Mouse (Mus musculus) bone marrow, adult 2 months (tissue): ENCODE measurements around the gene Fam180a. TPM values are rescaled to one million over a fixed set of nuclear protein-coding genes. Genes with fewer than 3 reads are reported as not detected.

Source experiments
- H3K27ac ChIP-seq: fragments of 200-500 bp; 2 replicates; pipeline ENCODE4 v1.5.1; 2012; ENCODE audit warnings: low read depth, mild to moderate bottlenecking, control low read depth, inconsistent platforms, low read length; ENCODE audit not compliant: control insufficient read depth, poor library complexity, insufficient read depth
- H3K4me1 ChIP-seq: fragments of 200-500 bp; 2 replicates; pipeline ENCODE4 v1.6.1; 2011; ENCODE audit warnings: low read length; ENCODE audit not compliant: control insufficient read depth, insufficient read depth
- H3K4me3 ChIP-seq: fragments of 200-500 bp; replicated peaks from 2 replicates; pipeline ENCODE3; 2011; ENCODE audit warnings: mild to moderate bottlenecking, low read depth, low read length, control low read depth; ENCODE audit not compliant: control insufficient read depth
- CTCF ChIP-seq: fragments of 200-500 bp; IDR thresholded peaks from 2 replicates; pipeline ENCODE4 v1.5.1; 2011; ENCODE audit warnings: low read length, control low read depth; ENCODE audit not compliant: control insufficient read depth, insufficient read depth
- POLR2A ChIP-seq: fragments of 200-500 bp; IDR thresholded peaks from 2 replicates; pipeline ENCODE4 v1.6.1; 2011; ENCODE audit warnings: low read depth, mild to moderate bottlenecking, control low read depth, low read length, borderline replicate concordance; ENCODE audit not compliant: control insufficient read depth
- WGBS: fragments of 180-500 bp; shearing (Covaris S2); methylation state at CpG from one replicate; pipeline ENCODE4 v1.1.7; 2018; 5-methylcytosine and 5-hydroxymethylcytosine counted together
- polyA plus RNA-seq: library from polyadenylated mRNA; stranded (reverse); fragments of >200 nt; gene quantifications from 2 replicates; pipeline ENCODE4 v1.2.4, GENCODE M21; 2011; ENCODE audit warnings: low replicate concordance; ENCODE audit not compliant: missing spikeins, insufficient read depth, insufficient read length

Fam180a gene
- polyA plus RNA-seq, 1 experiment = 0.95 TPM

- no peak overlapping the region for H3K4me3 ChIP-seq
- H3K27ac ChIP-seq = no peak overlapping the region
- TF ChIP-seq CTCF (no peak), POLR2A (no peak)
- no peaks in the 10 kb centered on the region; the same call in 1 of the 2 replicates for H3K4me1 ChIP-seq
- WGBS = 76% methylated on average over 9 of the region's 9 CpGs
Observed at GRCm38 (mm10) chr6:35324306-35324705, 1.6 kb downstream of the Fam180a start.

GRCm38 (mm10) chr6:35323046-35323445 lies 2.9 kb downstream of the Fam180a start:
- Histone ChIP-seq H3K4me1 (no peaks in the 10 kb centered on the region; the same call in 1 of the 2 replicates), H3K4me3 (no peak overlapping the region), H3K27ac (no peak overlapping the region)
- TF ChIP-seq POLR2A = no peak
- no peak for TF ChIP-seq CTCF
- 44% methylated on average over 1 of the region's 1 CpGs for WGBS

- H3K4me1 ChIP-seq = no peaks in the 10 kb centered on the region
- 61% methylated on average over 4 of the region's 4 CpGs for WGBS
- TF ChIP-seq POLR2A (no peak), CTCF (no peak)
- no peak overlapping the region for H3K27ac ChIP-seq
- no peak overlapping the region for H3K4me3 ChIP-seq
Observed at GRCm38 (mm10) chr6:35321105-35321504, 4.8 kb downstream of the Fam180a start.

- 63% methylated on average over 6 of the region's 6 CpGs for WGBS
- H3K4me3 ChIP-seq = no peak overlapping the region
- H3K4me1 ChIP-seq = no peaks in the 10 kb centered on the region
- no peak for TF ChIP-seq CTCF
- TF ChIP-seq POLR2A = no peak
- H3K27ac ChIP-seq = no peak overlapping the region
Observed at GRCm38 (mm10) chr6:35319850-35320249, 6.1 kb downstream of the Fam180a start.

GRCm38 (mm10) chr6:35313520-35313919 lies 12.4 kb downstream of the Fam180a start:
- no peak overlapping the region for H3K27ac ChIP-seq
- WGBS = 86% methylated on average over 8 of the region's 8 CpGs
- no peaks in the 10 kb centered on the region for H3K4me1 ChIP-seq
- H3K4me3 ChIP-seq = no peak overlapping the region
- TF ChIP-seq CTCF (no peak), POLR2A (no peak)

GRCm38 (mm10) chr6:35309406-35309805 lies 16.5 kb downstream of the Fam180a start:
- Histone ChIP-seq H3K4me3 (no peak overlapping the region), H3K4me1 (no peaks in the 10 kb centered on the region), H3K27ac (no peak overlapping the region)
- TF ChIP-seq POLR2A = no peak
- TF ChIP-seq CTCF = no peak
- WGBS = 80% methylated on average over 7 of the region's 7 CpGs

GRCm38 (mm10) chr6:35308037-35308436 lies 17.9 kb downstream of the Fam180a start, which contains the start of gene Slc13a4:
Gene Slc13a4 (minus strand): TSS chr6:35308131.
- Histone ChIP-seq H3K4me3 (no peak within 1 kb of the TSS), H3K27ac (no peak within 1 kb of the TSS), H3K4me1 (no peaks in the 10 kb centered on the region)
- TF ChIP-seq CTCF (no peak), POLR2A (no peak)
- WGBS = 63% methylated on average over 7 of the region's 7 CpGs

- 79% methylated on average over 13 of the region's 13 CpGs for WGBS
- no peak overlapping the region for H3K27ac ChIP-seq
- no peak overlapping the region for H3K4me3 ChIP-seq
- no peak for TF ChIP-seq POLR2A
- TF ChIP-seq CTCF = no peak
- H3K4me1 ChIP-seq = no peaks in the 10 kb centered on the region
Observed at GRCm38 (mm10) chr6:35307136-35307535, 18.8 kb downstream of the Fam180a start.

- TF ChIP-seq POLR2A (no peak), CTCF (no peak)
- Histone ChIP-seq H3K4me3 (no peak overlapping the region), H3K4me1 (no peaks in the 10 kb centered on the region), H3K27ac (no peak overlapping the region)
- WGBS = 76% methylated on average over 11 of the region's 11 CpGs
Observed at GRCm38 (mm10) chr6:35303355-35303900, 22.5 kb downstream of the Fam180a start.
